Mouse (Mus musculus) olfactory bulb, adult 2 months (tissue): Measurements from ENCODE around the gene Pdzrn4.

Experiments used
- CTCF ChIP-seq: fragments of 200-500 bp; IDR thresholded peaks from 2 replicates; pipeline ENCODE4 v1.5.1; 2012; ENCODE audit warnings: low read depth, mild to moderate bottlenecking, low read length, moderate library complexity; ENCODE audit not compliant: insufficient read depth
- POLR2A ChIP-seq: fragments of 200-500 bp; IDR thresholded peaks from 2 replicates; pipeline ENCODE4 v1.6.1; 2012; ENCODE audit warnings: mild to moderate bottlenecking, low read depth, low read length, moderate library complexity; ENCODE audit not compliant: insufficient read depth

DNA sequence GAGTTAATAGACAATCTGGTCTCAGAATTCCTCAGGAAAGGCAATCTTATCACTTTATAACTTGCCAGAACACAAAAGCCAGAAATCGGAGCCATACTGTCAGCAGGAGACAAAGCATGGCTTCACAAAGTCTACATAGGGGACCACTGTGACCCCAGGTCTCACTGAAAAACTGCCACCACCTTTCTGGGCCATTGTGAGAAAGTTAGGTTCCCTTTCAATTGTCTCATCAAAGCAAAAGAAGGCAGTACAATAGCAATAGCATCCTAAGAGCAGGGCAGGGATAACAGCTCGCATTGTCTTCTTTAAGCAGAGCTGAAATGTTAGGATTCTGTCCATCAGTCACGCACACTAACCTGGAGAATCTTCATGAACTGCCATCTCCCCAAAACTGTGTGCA lies 216.5 kb downstream of the Pdzrn4 start:
- no peak for TF ChIP-seq CTCF
- TF ChIP-seq POLR2A: no peak
